Mouse (Mus musculus): ENCODE results near the gene Per1. TPM values are rescaled to one million over a fixed set of nuclear protein-coding genes. Genes with fewer than 3 reads are reported as not detected.

The Per1 gene
- polyA plus RNA-seq, 1 experiment: 16.3 TPM

DNA sequence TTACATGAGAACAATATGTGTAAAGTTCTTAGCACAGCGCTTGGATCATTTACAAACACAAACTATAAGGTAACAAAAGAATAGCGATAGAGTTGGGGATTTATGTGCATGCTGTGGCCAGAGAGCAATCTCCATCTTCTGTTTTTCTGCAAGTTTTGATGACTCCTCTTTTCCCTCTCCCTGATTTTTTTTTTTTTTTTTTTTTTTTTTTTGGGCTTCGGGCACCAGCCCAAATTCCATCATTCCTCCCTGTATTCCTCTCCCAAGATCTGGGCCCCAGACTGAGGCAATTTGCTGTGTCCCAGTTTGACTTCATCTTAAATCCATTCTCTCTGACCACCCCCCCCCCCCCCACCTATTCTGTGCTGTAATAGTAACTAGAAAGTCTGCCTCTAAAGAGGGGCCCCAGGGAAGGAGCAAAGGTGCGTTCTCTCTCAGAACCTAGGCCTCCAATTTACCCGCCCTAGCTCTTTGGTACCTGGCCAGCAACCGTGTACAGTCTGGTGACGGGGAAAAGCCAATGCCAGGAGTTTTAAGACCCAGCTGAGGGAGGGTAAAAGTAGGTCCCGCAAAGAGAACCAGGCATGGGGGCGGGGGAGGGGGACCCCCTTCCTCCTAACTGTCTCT lies 1.5 kb downstream of the Per1 start:
- DNase-seq (ENCODE audit: low read depth): no peak
- TF ChIP-seq CTCF (IDR thresholded peaks at IDR 0.05; ENCODE audit: borderline replicate concordance, extremely low read depth, insufficient read depth, insufficient read length) (no peak), POLR2A (IDR thresholded peaks at IDR 0.05; ENCODE audit: borderline replicate concordance, extremely low read depth, insufficient read depth, insufficient read length, poor library complexity, severe bottlenecking) (no peak)

DNA sequence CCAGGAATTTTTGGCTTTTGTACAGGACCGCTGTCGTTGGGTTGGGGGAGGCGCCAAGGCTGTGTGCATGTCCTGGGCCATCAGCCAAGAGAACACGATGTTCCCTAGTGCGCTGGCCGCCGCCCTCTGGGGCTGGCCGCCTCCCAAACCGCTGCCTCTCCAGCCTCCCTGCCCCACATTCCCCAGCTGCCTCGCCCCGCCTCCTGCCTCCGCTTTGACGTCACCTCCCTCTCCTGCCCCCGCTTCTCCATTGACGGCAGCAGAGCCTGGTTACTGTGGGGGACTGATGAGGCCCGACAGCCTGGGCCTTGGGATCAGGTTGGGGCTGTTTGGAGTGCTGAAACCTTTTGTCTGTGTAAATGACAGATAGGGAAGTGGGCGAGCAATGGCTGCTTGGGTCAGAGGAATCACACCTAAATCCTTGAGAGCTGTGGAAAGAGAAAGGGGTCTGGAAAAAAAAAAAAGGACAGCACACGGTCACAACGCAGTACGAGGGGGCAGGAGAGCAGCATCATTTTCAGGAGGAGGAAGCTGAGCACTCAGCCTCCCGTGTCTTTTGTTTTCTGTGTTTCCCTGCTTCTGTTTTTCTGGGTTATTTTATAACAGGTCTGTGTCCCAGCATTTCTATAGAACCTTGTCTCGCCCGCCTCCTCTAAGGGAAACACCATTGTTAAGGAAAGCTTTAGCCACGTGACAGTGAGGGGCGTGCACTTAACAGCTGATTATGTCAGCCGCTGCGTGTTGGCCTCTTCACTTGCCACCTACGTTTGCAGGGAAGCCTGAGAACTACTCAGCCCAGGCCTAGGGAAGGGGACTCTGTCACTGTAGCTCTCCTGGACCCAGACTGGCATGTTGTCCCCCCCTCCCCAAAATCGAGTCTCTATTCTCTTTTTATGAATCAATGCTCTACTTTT lies 2.2 kb downstream of the Per1 start:
- no peak for TF ChIP-seq CTCF (IDR thresholded peaks at IDR 0.05; ENCODE audit: borderline replicate concordance, extremely low read depth, insufficient read depth, insufficient read length)
- TF ChIP-seq POLR2A (IDR thresholded peaks at IDR 0.05; ENCODE audit: borderline replicate concordance, extremely low read depth, insufficient read depth, insufficient read length, poor library complexity, severe bottlenecking): no peak
- DNase-seq (ENCODE audit: low read depth): peak; percentile 95

- TF ChIP-seq CTCF (IDR thresholded peaks at IDR 0.05; ENCODE audit: borderline replicate concordance, extremely low read depth, insufficient read depth, insufficient read length) (no peak), POLR2A (IDR thresholded peaks at IDR 0.05; ENCODE audit: borderline replicate concordance, extremely low read depth, insufficient read depth, insufficient read length, poor library complexity, severe bottlenecking) (no peak)
- no peak for DNase-seq (ENCODE audit: low read depth)
Observed at GRCm38 (mm10) chr11:69098039-69098761, 3.2 kb downstream of the Per1 start.

- peak; percentile 95 for DNase-seq (ENCODE audit: low read depth)
- TF ChIP-seq POLR2A (IDR thresholded peaks at IDR 0.05; ENCODE audit: borderline replicate concordance, extremely low read depth, insufficient read depth, insufficient read length, poor library complexity, severe bottlenecking): peak; percentile 16; the same call in 1 of the 2 replicates
- TF ChIP-seq CTCF (IDR thresholded peaks at IDR 0.05; ENCODE audit: borderline replicate concordance, extremely low read depth, insufficient read depth, insufficient read length): no peak
Observed at GRCm38 (mm10) chr11:69098762-69099091, 3.7 kb downstream of the Per1 start.

GRCm38 (mm10) chr11:69099177-69099914 lies 4.3 kb downstream of the Per1 start:
- TF ChIP-seq POLR2A (IDR thresholded peaks at IDR 0.05; ENCODE audit: borderline replicate concordance, extremely low read depth, insufficient read depth, insufficient read length, poor library complexity, severe bottlenecking) (no peak), CTCF (IDR thresholded peaks at IDR 0.05; ENCODE audit: borderline replicate concordance, extremely low read depth, insufficient read depth, insufficient read length) (no peak)
- peak; percentile 69 for DNase-seq (ENCODE audit: low read depth)

DNA sequence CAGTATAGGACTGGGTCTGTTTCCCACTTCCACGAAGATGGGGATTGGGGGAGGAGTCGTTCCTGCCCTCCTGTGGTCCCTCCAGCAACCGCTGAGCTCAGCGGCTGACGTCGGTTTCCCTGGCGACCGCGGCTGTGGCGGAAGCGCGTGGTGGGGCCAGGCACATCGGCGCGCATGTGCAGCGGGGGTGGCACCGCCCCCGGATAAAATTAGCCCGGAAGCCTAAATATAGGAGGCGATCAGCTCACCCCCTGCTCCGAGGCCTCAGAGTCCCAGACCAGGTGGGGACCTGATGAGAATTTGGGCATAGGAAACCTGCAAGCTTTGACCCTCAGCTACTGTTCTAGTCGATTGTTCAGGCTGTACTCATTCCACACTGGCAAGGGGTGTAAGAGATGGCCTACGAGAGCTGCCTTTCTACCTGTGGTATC lies 4.9 kb downstream of the Per1 start:
- DNase-seq (ENCODE audit: low read depth): peak; percentile 94
- TF ChIP-seq CTCF (IDR thresholded peaks at IDR 0.05; ENCODE audit: borderline replicate concordance, extremely low read depth, insufficient read depth, insufficient read length) (0 out of 2 replicates have a peak, but pooled peaks have one; percentile 6), POLR2A (IDR thresholded peaks at IDR 0.05; ENCODE audit: borderline replicate concordance, extremely low read depth, insufficient read depth, insufficient read length, poor library complexity, severe bottlenecking) (no peak)

- DNase-seq (ENCODE audit: low read depth): no peak
- TF ChIP-seq CTCF (IDR thresholded peaks at IDR 0.05; ENCODE audit: borderline replicate concordance, extremely low read depth, insufficient read depth, insufficient read length) (no peak), POLR2A (IDR thresholded peaks at IDR 0.05; ENCODE audit: borderline replicate concordance, extremely low read depth, insufficient read depth, insufficient read length, poor library complexity, severe bottlenecking) (no peak)
Observed at GRCm38 (mm10) chr11:69100639-69101360, 5.8 kb downstream of the Per1 start.

- no peak for DNase-seq (ENCODE audit: low read depth)
- TF ChIP-seq CTCF (IDR thresholded peaks at IDR 0.05; ENCODE audit: borderline replicate concordance, extremely low read depth, insufficient read depth, insufficient read length): no peak
- no peak for TF ChIP-seq POLR2A (IDR thresholded peaks at IDR 0.05; ENCODE audit: borderline replicate concordance, extremely low read depth, insufficient read depth, insufficient read length, poor library complexity, severe bottlenecking)
Observed at GRCm38 (mm10) chr11:69101604-69102402, 6.8 kb downstream of the Per1 start.

DNA sequence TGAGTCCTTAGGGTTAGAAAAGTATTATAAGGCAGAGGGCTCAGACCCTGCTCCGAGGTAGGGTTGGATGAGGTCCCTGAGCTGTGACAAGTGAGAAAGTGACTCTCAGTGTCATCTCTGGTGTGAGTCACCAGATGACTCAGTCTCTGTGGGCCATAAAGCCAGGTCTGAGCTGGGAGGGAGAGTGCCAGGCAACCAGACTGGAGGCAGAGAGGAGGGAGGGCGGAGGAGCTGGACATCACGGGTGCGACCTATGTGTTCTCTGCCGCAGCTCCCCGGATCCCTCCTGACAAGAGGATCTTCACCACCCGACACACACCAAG lies 7.3 kb downstream of the Per1 start:
- no peak for DNase-seq (ENCODE audit: low read depth)

More for the DNA sequence above, 7.3 kb downstream of the Per1 start:
- TF ChIP-seq POLR2A (IDR thresholded peaks at IDR 0.05; ENCODE audit: borderline replicate concordance, extremely low read depth, insufficient read depth, insufficient read length, poor library complexity, severe bottlenecking) (no peak), CTCF (IDR thresholded peaks at IDR 0.05; ENCODE audit: borderline replicate concordance, extremely low read depth, insufficient read depth, insufficient read length) (no peak)

Data from brain, embryonic 14.5 days (tissue).